Mouse (Mus musculus) lung, postnatal 0 days (tissue): Measurements from ENCODE around the gene Rpl23. TPM values are rescaled to one million over a fixed set of nuclear protein-coding genes. Genes with fewer than 3 reads are reported as not detected.

ENCODE experiments used
- ATAC-seq: fragments of 200-750 bp; cut with Nextera tagmentation; 2 replicates; pipeline ENCODE4 v1.8.0; 2017; ENCODE audit warnings: moderate library complexity
- DNase-seq: peaks from one replicate; pipeline ENCODE4 v3.0.0-alpha.2; 2016; ENCODE audit warnings: low spot score
- H3K27ac ChIP-seq: fragments of 300-500 bp; sonication (generic); 2 replicates; pipeline ENCODE4 v1.5.1; 2014; ENCODE audit warnings: antibody characterized with exemption, mild to moderate bottlenecking, low read length, mixed read lengths
- H3K27me3 ChIP-seq: fragments of 300-500 bp; sonication (generic); replicated peaks from 2 replicates; pipeline ENCODE4 v1.6.1; 2014; ENCODE audit warnings: low read length, mixed read lengths; ENCODE audit not compliant: insufficient read depth
- H3K36me3 ChIP-seq: fragments of 300-500 bp; sonication (generic); 2 replicates; pipeline ENCODE4 v1.6.1; 2014; ENCODE audit warnings: low read length, mixed read lengths; ENCODE audit not compliant: insufficient read depth
- H3K4me1 ChIP-seq: fragments of 300-500 bp; sonication (generic); 2 replicates; pipeline ENCODE4 v1.6.1; 2014; ENCODE audit warnings: antibody characterized with exemption, low read depth, low read length, mixed read lengths; ENCODE audit not compliant: insufficient read depth
- H3K4me2 ChIP-seq: fragments of 300-500 bp; sonication (generic); replicated peaks from 2 replicates; pipeline ENCODE4 v1.6.1; 2014; ENCODE audit warnings: low read depth, mild to moderate bottlenecking, low read length, moderate library complexity, mixed read lengths
- H3K4me3 ChIP-seq: fragments of 300-500 bp; sonication (generic); 2 replicates; pipeline ENCODE4 v1.5.1; 2014; ENCODE audit warnings: low read depth, low read length
- H3K9ac ChIP-seq: fragments of 300-500 bp; sonication (generic); replicated peaks from 2 replicates; pipeline ENCODE4 v1.6.1; 2014; ENCODE audit warnings: low read depth, mild to moderate bottlenecking
- H3K9me3 ChIP-seq: fragments of 300-500 bp; sonication (generic); 2 replicates; pipeline ENCODE4 v1.6.1; 2016; ENCODE audit warnings: low read length, mixed read lengths
- CTCF ChIP-seq: IDR thresholded peaks from 2 replicates; pipeline ENCODE4 v1.5.1; 2016; ENCODE audit warnings: antibody characterized with exemption, mild to moderate bottlenecking
- EP300 ChIP-seq: IDR thresholded peaks from 2 replicates; pipeline ENCODE4 v1.6.1; 2016; ENCODE audit warnings: antibody characterized with exemption, mild to moderate bottlenecking, control low read depth
- WGBS: fragments of 180-500 bp; shearing (Covaris S2); extraction: QIAGEN DNeasy Blood & Tissue Kit; methylation state at CpG from one replicate; pipeline ENCODE4 v1.1.7; 2014; 5-methylcytosine and 5-hydroxymethylcytosine counted together
- polyA plus RNA-seq: library from polyadenylated mRNA; unstranded; fragments of >200 nt; fragmentation: Nextera tagmentation; extraction: Ambion mirVana; gene quantifications from 2 replicates; pipeline ENCODE4 v1.2.1, GENCODE M21; 2015

Gene Rpl23
- polyA plus RNA-seq, 1 experiment from 2014 or later: 478 TPM

DNA sequence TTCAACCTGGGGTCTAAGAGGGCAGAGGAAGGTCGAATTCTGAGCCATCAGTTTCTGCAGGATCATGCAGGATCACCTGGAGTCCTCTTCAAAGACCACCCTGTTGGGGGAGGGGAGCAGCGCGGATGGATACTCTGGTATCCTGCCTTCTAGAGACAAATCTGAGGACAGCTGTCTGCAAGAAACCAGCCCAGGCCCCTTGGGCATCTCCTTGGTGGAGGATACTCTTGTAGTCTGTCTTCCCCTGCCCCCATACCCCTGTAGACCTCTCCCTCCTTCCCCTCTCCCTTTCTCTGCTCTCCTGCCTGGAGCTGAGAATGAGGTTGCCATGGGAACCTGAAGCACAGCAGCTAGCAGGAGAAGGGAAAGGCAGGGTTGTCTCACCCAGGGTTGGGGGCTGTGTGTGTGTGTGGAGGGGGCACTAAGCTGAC lies 30.3 kb upstream of the Rpl23 start:
- Histone ChIP-seq H3K4me1 (peaks cover 40% of the 10 kb centered on the region), H3K27ac (peak overlapping the region; percentile 14; the same call in 1 of the 2 replicates), H3K9ac (no peak overlapping the region), H3K4me2 (no peak overlapping the region), H3K9me3 (no peaks in the 10 kb centered on the region), H3K27me3 (no peaks in the 10 kb centered on the region), H3K4me3 (no peak overlapping the region), H3K36me3 (peaks cover 8% of the 10 kb centered on the region; the same call in 1 of the 2 replicates)
- no peak for ATAC-seq
- DNase-seq: no peak
- no peak for TF ChIP-seq EP300
- TF ChIP-seq CTCF: no peak
- 17% methylated on average over 3 of the region's 3 CpGs for WGBS

DNA sequence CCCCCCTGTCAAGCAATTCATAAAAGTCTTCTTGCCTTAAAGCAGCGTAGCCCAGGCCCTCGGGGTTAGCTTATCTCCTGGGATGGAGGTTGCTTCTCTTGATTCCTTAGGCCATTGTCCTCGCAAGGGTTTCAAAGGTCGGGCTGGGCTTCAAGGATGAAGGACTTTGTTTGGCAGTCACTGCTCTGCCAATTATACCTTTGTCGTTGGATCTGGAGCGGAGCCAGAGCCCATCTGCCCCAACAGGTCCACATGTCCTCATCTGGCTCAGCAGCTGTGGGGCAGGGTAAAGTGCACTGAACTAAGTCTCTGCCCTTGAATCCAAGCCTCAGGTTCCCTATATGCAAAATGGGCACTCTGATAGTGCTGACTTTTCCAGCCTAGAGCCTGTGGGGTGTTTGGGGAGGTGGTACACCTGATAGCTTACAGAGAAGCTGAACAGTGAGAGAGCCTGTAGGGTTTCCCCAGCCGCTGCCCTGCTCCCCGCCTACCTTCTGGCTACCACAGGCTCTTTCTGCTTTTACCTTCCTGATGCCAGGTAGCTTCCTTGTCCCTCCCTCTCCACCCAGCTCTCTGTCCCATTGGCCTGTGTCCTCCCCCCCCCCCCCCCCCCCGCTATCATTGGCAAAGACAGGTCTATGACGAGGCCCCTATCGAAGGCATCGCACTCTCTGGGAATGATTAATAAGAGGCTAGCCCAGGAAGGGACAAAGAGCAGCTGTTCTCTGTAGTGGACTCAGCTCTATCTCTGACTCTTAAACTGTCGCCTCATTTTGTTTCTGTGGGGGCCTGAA lies 29.5 kb upstream of the Rpl23 start:
- Histone ChIP-seq H3K4me3 (no peak overlapping the region), H3K9me3 (no peaks in the 10 kb centered on the region), H3K27ac (peak overlapping the region; percentile 14; the same call in 1 of the 2 replicates), H3K36me3 (peaks cover 11% of the 10 kb centered on the region; the same call in 1 of the 2 replicates), H3K4me1 (peaks cover 37% of the 10 kb centered on the region), H3K9ac (no peak overlapping the region; the same call in 1 of the 2 replicates), H3K4me2 (no peak overlapping the region), H3K27me3 (no peaks in the 10 kb centered on the region)
- ATAC-seq (no peak), DNase-seq (no peak)
- no peak for TF ChIP-seq CTCF
- TF ChIP-seq EP300: no peak
- WGBS: 30% methylated on average over 12 of the region's 13 CpGs

DNA sequence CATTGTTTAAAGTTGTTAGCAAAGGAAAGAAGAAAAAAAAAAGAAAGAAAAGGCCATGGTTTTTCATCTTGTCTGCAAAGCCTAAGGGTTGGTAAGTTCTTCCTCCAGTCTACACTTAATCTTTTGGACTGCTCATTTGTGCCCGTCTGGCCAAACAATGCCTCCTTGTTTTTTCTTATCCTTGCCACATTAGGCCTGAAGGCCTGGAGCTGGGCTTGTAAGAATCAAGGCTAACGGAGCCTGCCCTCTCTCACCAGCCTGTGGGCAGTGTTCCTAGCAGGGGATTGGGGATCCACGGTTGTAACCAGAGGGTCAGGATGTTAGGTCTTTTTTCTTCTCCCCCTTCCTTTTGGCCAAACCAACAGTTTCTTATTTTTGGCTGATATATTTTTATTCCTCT lies 28.7 kb upstream of the Rpl23 start:
- H3K27ac ChIP-seq: no peak overlapping the region
- no peak for DNase-seq
- peaks cover 42% of the 10 kb centered on the region for H3K4me1 ChIP-seq
- no peak for ATAC-seq
- TF ChIP-seq EP300 (no peak), CTCF (no peak)
- no peak overlapping the region for H3K9ac ChIP-seq
- H3K9me3 ChIP-seq: no peaks in the 10 kb centered on the region
- WGBS: 41% methylated on average over 3 of the region's 3 CpGs
- H3K36me3 ChIP-seq: peaks cover 11% of the 10 kb centered on the region; the same call in 1 of the 2 replicates
- no peaks in the 10 kb centered on the region for H3K27me3 ChIP-seq
- H3K4me2 ChIP-seq: no peak overlapping the region
- no peak overlapping the region for H3K4me3 ChIP-seq

DNA sequence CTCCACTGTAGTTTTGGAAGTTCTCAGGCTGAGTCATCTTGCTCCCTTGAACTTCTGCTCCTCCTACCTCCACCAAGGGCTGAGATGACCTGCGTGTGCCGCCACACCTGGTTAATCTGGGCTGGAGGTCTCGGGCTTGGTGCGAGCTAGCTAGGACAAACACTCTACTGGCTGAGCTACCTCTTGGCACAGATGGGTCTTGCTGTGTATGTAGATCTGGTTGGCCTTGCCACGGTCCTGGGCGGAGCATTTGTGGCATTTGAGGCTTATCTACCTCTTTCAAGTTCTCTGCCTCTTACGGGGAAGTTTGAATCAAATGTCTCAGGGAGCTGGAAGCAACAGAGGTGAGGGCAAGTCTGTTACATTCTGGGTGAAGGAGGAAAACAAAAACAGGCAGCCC lies 28.1 kb upstream of the Rpl23 start:
- ATAC-seq: peak; percentile 86
- H3K4me1 ChIP-seq: peaks cover 48% of the 10 kb centered on the region
- H3K27me3 ChIP-seq: no peaks in the 10 kb centered on the region
- H3K27ac ChIP-seq: 0 out of 2 replicates have a peak overlapping the region, but pooled peaks have one; percentile 71
- H3K36me3 ChIP-seq: peaks cover 11% of the 10 kb centered on the region; the same call in 1 of the 2 replicates
- no peak overlapping the region for H3K4me3 ChIP-seq
- 45% methylated on average over 7 of the region's 7 CpGs for WGBS
- TF ChIP-seq CTCF: no peak
- no peak for TF ChIP-seq EP300
- H3K9me3 ChIP-seq: no peaks in the 10 kb centered on the region
- no peak overlapping the region for H3K4me2 ChIP-seq
- peak; percentile 89 for DNase-seq
- H3K9ac ChIP-seq: no peak overlapping the region

DNA sequence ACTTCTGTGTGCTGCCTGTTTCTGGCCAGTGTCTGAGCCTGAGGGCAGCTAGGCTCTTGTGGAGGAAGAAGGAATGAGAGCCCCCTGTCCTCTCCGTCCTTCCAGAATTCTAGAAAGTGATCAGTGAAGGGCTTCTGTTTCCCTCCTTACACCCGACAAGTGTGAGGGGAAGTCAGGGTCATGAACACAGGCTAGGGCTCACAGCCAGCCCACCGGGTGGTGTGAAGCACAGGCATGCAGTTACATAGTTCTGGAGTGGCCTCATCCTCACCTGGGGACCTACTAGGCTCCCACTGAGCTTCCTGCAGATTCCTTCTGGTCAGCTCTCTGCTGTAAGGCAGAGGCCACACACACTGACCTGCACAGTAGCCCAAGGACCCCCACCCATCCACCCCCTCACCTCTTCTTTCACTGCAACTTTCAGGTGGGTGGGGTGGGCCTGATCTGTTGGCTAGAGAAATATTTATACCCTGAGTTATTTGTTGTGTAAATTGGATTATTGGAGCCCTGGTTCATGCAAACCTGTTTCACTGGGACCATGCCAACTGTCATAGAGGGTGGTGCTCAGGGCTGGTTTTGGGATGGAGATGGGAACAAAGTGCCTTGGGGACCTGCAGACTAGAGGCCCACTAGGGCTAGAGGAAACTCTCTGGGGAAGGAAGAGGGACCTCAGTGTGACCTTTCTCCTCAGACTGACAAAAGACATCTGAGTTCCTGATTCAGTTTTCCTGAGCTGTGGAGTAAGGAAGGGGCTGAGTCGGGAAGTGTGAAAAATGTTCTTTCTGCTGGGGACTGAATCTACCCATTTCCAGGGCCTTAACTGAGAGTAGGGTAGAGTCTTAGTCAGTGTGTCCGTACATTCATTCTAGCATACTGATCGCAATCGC lies 27.2 kb upstream of the Rpl23 start:
- no peaks in the 10 kb centered on the region for H3K27me3 ChIP-seq
- peaks cover 11% of the 10 kb centered on the region; the same call in 1 of the 2 replicates for H3K36me3 ChIP-seq
- 36% methylated on average over 7 of the region's 7 CpGs for WGBS
- ATAC-seq (no peak), DNase-seq (no peak)
- H3K27ac ChIP-seq: peak overlapping the region; percentile 71
- H3K4me2 ChIP-seq: 0 out of 2 replicates have a peak overlapping the region, but pooled peaks have one; percentile 3
- H3K4me3 ChIP-seq: no peak overlapping the region
- H3K9me3 ChIP-seq: no peaks in the 10 kb centered on the region
- peaks cover 56% of the 10 kb centered on the region for H3K4me1 ChIP-seq
- TF ChIP-seq EP300 (no peak), CTCF (no peak)
- no peak overlapping the region for H3K9ac ChIP-seq
